Mouse (Mus musculus) kidney, embryonic 16.5 days (tissue): ENCODE results near the gene Arl8a. TPM values are rescaled to one million over a fixed set of nuclear protein-coding genes. Genes with fewer than 3 reads are reported as not detected.
A peak's percentile ranks its signal among the peaks of the same experiment; 100 is the strongest.

Source experiments
- ATAC-seq: fragments of 200-750 bp; cut with Nextera tagmentation; 2 replicates; pipeline ENCODE4 v1.8.0; 2017; ENCODE audit warnings: moderate TSS enrichment; ENCODE audit not compliant: low FRiP score, low TSS enrichment
- H3K27ac ChIP-seq: fragments of 300-500 bp; sonication (generic); 2 replicates; pipeline ENCODE4 v1.5.1; 2014; ENCODE audit warnings: low read length
- H3K27me3 ChIP-seq: fragments of 300-500 bp; sonication (generic); 2 replicates; pipeline ENCODE4 v1.6.1; 2014; ENCODE audit warnings: low read length, control low read depth, mixed read lengths; ENCODE audit not compliant: insufficient read depth
- H3K36me3 ChIP-seq: fragments of 300-500 bp; sonication (generic); 2 replicates; pipeline ENCODE4 v1.6.1; 2014; ENCODE audit warnings: low read length, control low read depth, mixed read lengths; ENCODE audit not compliant: insufficient read depth
- H3K4me1 ChIP-seq: fragments of 300-500 bp; sonication (generic); 2 replicates; pipeline ENCODE4 v1.6.1; 2014; ENCODE audit warnings: low read length, control low read depth, mixed read lengths; ENCODE audit not compliant: insufficient read depth
- H3K4me2 ChIP-seq: fragments of 300-500 bp; sonication (generic); replicated peaks from 2 replicates; pipeline ENCODE4 v1.6.1; 2014; ENCODE audit warnings: low read depth, low read length
- H3K4me3 ChIP-seq: fragments of 300-500 bp; sonication (generic); 2 replicates; pipeline ENCODE4 v1.5.1; 2014; ENCODE audit warnings: mild to moderate bottlenecking, low read length
- H3K9ac ChIP-seq: fragments of 300-500 bp; sonication (generic); replicated peaks from 2 replicates; pipeline ENCODE4 v1.6.1; 2014; ENCODE audit warnings: low read length
- H3K9me3 ChIP-seq: fragments of 300-500 bp; sonication (generic); 2 replicates; pipeline ENCODE4 v1.6.1; 2016; ENCODE audit warnings: low read length, control low read depth
- WGBS: fragments of 180-500 bp; shearing (Covaris S2); extraction: QIAGEN DNeasy Blood & Tissue Kit; methylation state at CpG from one replicate; pipeline ENCODE4 v1.1.7; 2014; 5-methylcytosine and 5-hydroxymethylcytosine counted together
- polyA plus RNA-seq: library from polyadenylated mRNA; unstranded; fragments of >200 nt; fragmentation: Nextera tagmentation; extraction: Ambion mirVana; gene quantifications from 2 replicates; pipeline ENCODE4 v1.2.1, GENCODE M21; 2015

Gene Arl8a
- polyA plus RNA-seq, 1 experiment from 2014 or later = 46.7 TPM

GRCm38 (mm10) chr1:135162720-135163119 is 16.1 kb downstream of the Arl8a start:
- no peak for ATAC-seq
- WGBS = 71% methylated on average over 6 of the region's 6 CpGs
- Histone ChIP-seq H3K27me3 (no peaks in the 10 kb centered on the region), H3K4me3 (no peak overlapping the region), H3K9ac (no peak overlapping the region), H3K4me1 (peaks cover 6% of the 10 kb centered on the region; the same call in 1 of the 2 replicates), H3K36me3 (no peaks in the 10 kb centered on the region), H3K27ac (no peak overlapping the region), H3K9me3 (no peaks in the 10 kb centered on the region), H3K4me2 (no peak overlapping the region)

- 62% methylated on average over 11 of the region's 11 CpGs for WGBS
- no peaks in the 10 kb centered on the region for H3K4me1 ChIP-seq
- no peaks in the 10 kb centered on the region for H3K9me3 ChIP-seq
Measured at GRCm38 (mm10) chr1:135167435-135167834, 20.8 kb downstream of the Arl8a start, which contains the start of gene Gpr37l1. Gene Gpr37l1 (minus strand): TSS chr1:135167681.

GRCm38 (mm10) chr1:135168453-135169200 is 22.0 kb downstream of the Arl8a start:
- no peaks in the 10 kb centered on the region for H3K4me1 ChIP-seq
- no peaks in the 10 kb centered on the region for H3K36me3 ChIP-seq
- H3K4me2 ChIP-seq = no peak overlapping the region
- WGBS = 84% methylated on average over 10 of the region's 10 CpGs
- no peaks in the 10 kb centered on the region for H3K9me3 ChIP-seq
- no peak for ATAC-seq
- no peak overlapping the region for H3K4me3 ChIP-seq
- H3K9ac ChIP-seq = no peak overlapping the region
- H3K27ac ChIP-seq = no peak overlapping the region
- H3K27me3 ChIP-seq = no peaks in the 10 kb centered on the region

More at GRCm38 (mm10) chr1:135167435-135167834, 20.8 kb downstream of the Arl8a start, which contains the start of gene Gpr37l1:
- no peaks in the 10 kb centered on the region for H3K27me3 ChIP-seq
- no peak within 1 kb of the TSS for H3K9ac ChIP-seq
- no peak within 1 kb of the TSS for H3K27ac ChIP-seq
- H3K4me3 ChIP-seq = no peak within 1 kb of the TSS
- no peak for ATAC-seq
- no peak within 1 kb of the TSS for H3K4me2 ChIP-seq
- H3K36me3 ChIP-seq = no peaks in the 10 kb centered on the region

GRCm38 (mm10) chr1:135169556-135170224 is 23.1 kb downstream of the Arl8a start:
- no peak for ATAC-seq
- no peaks in the 10 kb centered on the region for H3K4me1 ChIP-seq
- H3K4me2 ChIP-seq = no peak overlapping the region
- no peaks in the 10 kb centered on the region for H3K9me3 ChIP-seq
- H3K36me3 ChIP-seq = no peaks in the 10 kb centered on the region
- no peak overlapping the region for H3K4me3 ChIP-seq
- H3K27ac ChIP-seq = no peak overlapping the region
- no peak overlapping the region for H3K9ac ChIP-seq
- WGBS = 57% methylated on average over 12 of the region's 12 CpGs
- no peaks in the 10 kb centered on the region for H3K27me3 ChIP-seq

GRCm38 (mm10) chr1:135170299-135170698 is 23.7 kb downstream of the Arl8a start:
- Histone ChIP-seq H3K27ac (no peak overlapping the region), H3K4me2 (no peak overlapping the region), H3K9me3 (no peaks in the 10 kb centered on the region), H3K4me1 (no peaks in the 10 kb centered on the region), H3K9ac (no peak overlapping the region), H3K27me3 (no peaks in the 10 kb centered on the region), H3K4me3 (no peak overlapping the region), H3K36me3 (no peaks in the 10 kb centered on the region)
- ATAC-seq = no peak
- 64% methylated on average over 10 of the region's 10 CpGs for WGBS

GRCm38 (mm10) chr1:135171202-135171601 is 24.6 kb downstream of the Arl8a start:
- no peaks in the 10 kb centered on the region for H3K27me3 ChIP-seq
- no peak for ATAC-seq
- 82% methylated on average over 7 of the region's 7 CpGs for WGBS
- no peaks in the 10 kb centered on the region for H3K4me1 ChIP-seq
- H3K9ac ChIP-seq = no peak overlapping the region
- H3K27ac ChIP-seq = no peak overlapping the region
- no peaks in the 10 kb centered on the region for H3K9me3 ChIP-seq
- no peak overlapping the region for H3K4me3 ChIP-seq
- no peak overlapping the region for H3K4me2 ChIP-seq
- H3K36me3 ChIP-seq = no peaks in the 10 kb centered on the region

GRCm38 (mm10) chr1:135171984-135172383 is 25.4 kb downstream of the Arl8a start:
- H3K9ac ChIP-seq = no peak overlapping the region
- H3K9me3 ChIP-seq = no peaks in the 10 kb centered on the region
- no peak overlapping the region for H3K27ac ChIP-seq
- H3K4me3 ChIP-seq = no peak overlapping the region
- no peak overlapping the region for H3K4me2 ChIP-seq
- no peaks in the 10 kb centered on the region for H3K27me3 ChIP-seq
- no peaks in the 10 kb centered on the region for H3K36me3 ChIP-seq
- no peaks in the 10 kb centered on the region for H3K4me1 ChIP-seq
- peak; percentile 90 for ATAC-seq
- 53% methylated on average over 6 of the region's 6 CpGs for WGBS

GRCm38 (mm10) chr1:135173311-135173710 is 26.7 kb downstream of the Arl8a start:
- no peaks in the 10 kb centered on the region for H3K4me1 ChIP-seq
- H3K27me3 ChIP-seq = no peaks in the 10 kb centered on the region
- no peak overlapping the region for H3K9ac ChIP-seq
- no peaks in the 10 kb centered on the region for H3K9me3 ChIP-seq
- no peak overlapping the region for H3K4me2 ChIP-seq
- no peak overlapping the region for H3K27ac ChIP-seq
- no peaks in the 10 kb centered on the region for H3K36me3 ChIP-seq
- no peak overlapping the region for H3K4me3 ChIP-seq
- no peak for ATAC-seq
- 94% methylated on average over 6 of the region's 6 CpGs for WGBS

- 73% methylated on average over 3 of the region's 3 CpGs for WGBS
Measured at GRCm38 (mm10) chr1:135175176-135175575, 28.6 kb downstream of the Arl8a start.

GRCm38 (mm10) chr1:135177724-135178123 is 31.1 kb downstream of the Arl8a start:
- no peaks in the 10 kb centered on the region for H3K36me3 ChIP-seq
- H3K4me3 ChIP-seq = no peak overlapping the region
- 84% methylated on average over 3 of the region's 3 CpGs for WGBS
- H3K9ac ChIP-seq = no peak overlapping the region
- ATAC-seq = peak; percentile 62; the same call in 1 of the 2 replicates
- H3K4me2 ChIP-seq = no peak overlapping the region
- H3K9me3 ChIP-seq = no peaks in the 10 kb centered on the region
- no peaks in the 10 kb centered on the region for H3K27me3 ChIP-seq
- 0 out of 2 replicates have a peak, but pooled peaks cover 5% of the 10 kb centered on the region for H3K4me1 ChIP-seq
- no peak overlapping the region for H3K27ac ChIP-seq

More at GRCm38 (mm10) chr1:135175176-135175575, 28.6 kb downstream of the Arl8a start:
- H3K4me1 ChIP-seq = no peaks in the 10 kb centered on the region
- no peaks in the 10 kb centered on the region for H3K27me3 ChIP-seq
- H3K4me2 ChIP-seq = no peak overlapping the region
- ATAC-seq = no peak
- H3K36me3 ChIP-seq = no peaks in the 10 kb centered on the region
- no peak overlapping the region for H3K27ac ChIP-seq
- H3K9me3 ChIP-seq = no peaks in the 10 kb centered on the region
- H3K4me3 ChIP-seq = no peak overlapping the region
- no peak overlapping the region for H3K9ac ChIP-seq
